Mouse (Mus musculus) heart, postnatal 0 days (tissue): Measurements from ENCODE around the gene Rdh16f1.

Source experiments
- CTCF ChIP-seq: IDR thresholded peaks from 2 replicates; pipeline ENCODE4 v1.5.1; 2016; ENCODE audit warnings: antibody characterized with exemption, control low read depth, low read depth
- EP300 ChIP-seq: IDR thresholded peaks from 2 replicates; pipeline ENCODE4 v1.6.1; 2016; ENCODE audit warnings: antibody characterized with exemption, low read depth

GRCm38 (mm10) chr10:127712736-127713135 lies 46.9 kb upstream of the Rdh16f1 start:
- no peak for TF ChIP-seq CTCF
- TF ChIP-seq EP300 = no peak
